Mouse (Mus musculus) lung, adult 10 weeks (tissue): ENCODE data around the gene Map10. TPM values are rescaled to one million over a fixed set of nuclear protein-coding genes. Genes with fewer than 3 reads are reported as not detected.

Experiments used
- polyA plus RNA-seq: library from polyadenylated mRNA; stranded (reverse); fragments of 350-450 nt; fragmentation: Illumina TruSeq; extraction: RNeasy Lipid Tissue Mini Kit (QIAGEN cat#74804); gene quantifications from one replicate; pipeline ENCODE4 v1.2.3, GENCODE M21; 2014; ENCODE audit warnings: low read depth, low replicate concordance; ENCODE audit not compliant: insufficient read depth

Gene Map10
- 1.8 TPM for polyA plus RNA-seq

GRCm38 (mm10) chr8:125669700-125670195 lies at the start of gene Map10:
TSS of gene Map10 (plus strand) at chr8:125669818.

Other genes starting within 250 kb of the Map10 start
- 11.1 TPM for gene Sipa1l2, start 100.0 kb upstream of the Map10 start, polyA plus RNA-seq
- gene Ntpcr, start 60.1 kb downstream of the Map10 start, polyA plus RNA-seq = 16.0 TPM
- gene Pcnx2, start 228.5 kb downstream of the Map10 start, polyA plus RNA-seq = 0.54 TPM
- 0.45 TPM for gene Map3k21, start 240.6 kb downstream of the Map10 start, polyA plus RNA-seq